Mouse (Mus musculus) ovary, adult 18-20 months (tissue): ENCODE measurements around the gene Gm45021.
"Not testable (repeated sequence)": the region's sequence is repeated elsewhere in the genome, so short reads cannot be mapped to it uniquely, and the experiment has no call there.

Experiments used
- DNase-seq: peaks from one replicate; pipeline ENCODE4 v3.0.0; 2022; ENCODE audit warnings: low spot score, mixed read lengths

Gene Gm45021

DNA sequence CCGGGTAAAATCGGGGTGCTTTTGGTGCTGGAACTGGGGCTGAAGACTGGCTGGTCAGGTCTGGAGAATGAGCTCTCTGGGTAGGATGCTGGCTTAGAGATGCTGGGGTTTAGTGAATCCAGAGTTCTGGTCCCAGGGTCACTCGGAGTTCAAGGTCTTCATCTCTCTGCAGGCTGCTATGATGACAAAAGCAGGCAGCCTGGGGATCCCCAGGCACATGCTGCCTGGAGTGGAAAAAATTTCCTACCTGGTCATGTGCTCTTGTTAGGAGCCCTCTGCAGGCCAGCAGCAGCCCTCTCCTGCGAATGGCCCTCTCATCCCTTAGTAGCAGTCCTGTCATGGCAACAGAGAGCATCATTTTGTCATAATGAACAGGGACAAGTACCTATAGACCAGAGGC lies 24.1 kb downstream of the Gm45021 start:
- DNase-seq, result no peak

DNA sequence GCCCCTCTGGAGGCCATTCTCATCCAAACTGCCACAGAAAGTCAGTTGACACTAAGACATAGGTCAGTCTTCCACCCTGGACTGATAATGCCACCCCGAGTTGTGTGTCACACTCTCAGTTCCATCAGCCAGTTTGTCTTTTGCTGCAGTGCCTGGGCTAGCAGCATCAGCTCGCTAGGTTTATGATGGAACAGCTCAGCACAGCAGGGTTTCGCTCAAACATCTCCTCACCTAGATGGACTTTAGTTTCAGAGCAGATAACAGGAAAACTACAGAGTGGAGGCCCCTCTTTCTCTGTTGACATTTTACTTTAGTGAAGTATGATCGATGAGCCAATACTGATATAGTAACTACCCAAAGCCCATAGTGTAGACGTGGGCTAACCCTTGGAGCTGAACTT lies 25.3 kb downstream of the Gm45021 start:
- no peak for DNase-seq

DNA sequence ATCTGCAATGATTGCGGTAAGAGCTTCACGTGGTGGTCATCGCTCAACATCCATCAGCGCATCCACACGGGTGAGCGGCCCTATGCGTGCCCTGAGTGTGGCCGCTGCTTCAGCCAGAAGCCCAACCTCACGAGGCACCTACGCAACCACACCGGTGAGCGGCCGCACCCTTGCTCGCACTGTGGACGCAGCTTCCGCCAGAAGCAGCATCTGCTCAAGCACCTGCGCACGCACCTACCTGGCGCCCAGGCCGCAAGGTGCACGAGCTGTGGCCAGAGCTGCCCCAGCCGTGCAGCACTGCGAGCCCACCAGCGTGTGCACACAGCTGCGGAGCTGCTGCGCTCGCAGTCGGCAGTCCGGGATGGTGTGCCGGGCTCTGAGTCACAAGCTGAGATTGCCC lies 30.6 kb downstream of the Gm45021 start:
- DNase-seq, result no peak

DNA sequence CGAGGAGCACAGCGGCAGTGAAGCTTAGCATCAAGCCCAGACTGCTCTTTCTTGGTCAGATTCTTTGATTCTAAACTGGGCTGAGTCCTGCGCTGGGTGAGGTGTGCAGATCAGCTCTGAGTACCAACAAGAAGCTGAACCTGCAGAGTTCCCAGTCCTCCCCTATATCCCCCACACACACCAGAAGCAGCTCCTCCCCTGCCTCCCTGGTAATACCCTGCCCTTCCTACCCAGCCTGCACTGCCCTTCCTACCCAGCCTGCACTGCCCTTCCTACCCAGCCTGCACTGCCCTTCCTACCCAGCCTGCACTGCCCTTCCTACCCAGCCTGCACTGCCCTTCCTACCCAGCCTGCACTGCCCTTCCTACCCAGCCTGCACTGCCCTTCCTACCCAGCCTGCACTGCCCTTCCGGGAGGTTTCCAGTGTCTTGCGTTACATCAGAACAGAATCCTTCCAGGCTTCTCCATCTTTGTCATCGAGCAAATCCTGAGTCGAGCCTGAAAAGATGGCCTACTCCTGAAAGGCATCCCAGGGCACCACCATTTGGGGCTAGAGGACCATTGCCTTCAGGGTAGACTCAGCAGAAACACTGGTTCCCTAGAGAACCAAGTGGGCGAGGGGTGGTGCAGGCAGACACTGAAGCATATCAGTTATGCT lies 32.9 kb downstream of the Gm45021 start:
- DNase-seq, result not testable (repeated sequence)

DNA sequence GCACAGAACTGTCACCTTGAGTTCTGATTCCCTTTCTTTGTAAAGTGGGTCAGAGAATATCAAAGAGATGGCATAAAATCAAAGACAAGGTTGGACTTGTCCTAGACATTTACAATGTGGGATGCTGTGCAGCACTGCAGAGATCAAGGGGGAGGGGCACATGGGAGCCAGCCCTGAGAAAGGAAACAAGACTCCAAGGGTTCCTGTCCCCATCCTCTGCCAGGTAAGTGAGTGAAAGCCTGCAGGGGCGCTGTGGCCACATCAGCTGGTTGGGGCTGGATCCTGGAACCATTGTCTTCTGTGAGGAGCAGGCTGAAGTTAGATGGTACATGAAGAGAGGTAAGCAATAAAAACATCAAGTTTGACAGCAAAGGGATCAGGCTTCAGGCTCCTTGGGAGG lies 34.0 kb downstream of the Gm45021 start:
- DNase-seq, result no peak

DNA sequence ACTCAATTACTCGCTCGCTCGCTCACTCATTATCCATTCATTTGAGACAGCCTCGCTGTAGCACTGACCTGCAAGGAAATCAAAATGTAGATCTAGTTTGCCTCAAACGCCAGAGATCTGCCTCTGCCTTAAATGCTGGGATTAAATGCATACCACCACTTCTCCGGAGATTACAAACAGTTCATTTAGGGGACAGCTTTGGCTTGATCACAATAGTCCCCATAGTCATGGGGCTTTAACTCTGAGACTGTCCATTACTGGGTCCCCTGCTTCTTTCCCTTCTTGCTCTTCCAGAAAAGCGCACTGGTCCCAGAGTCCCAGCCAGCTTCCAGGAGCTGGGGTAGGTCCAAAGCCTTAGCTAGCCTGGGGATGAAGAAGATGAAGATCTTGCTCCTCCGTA lies 37.1 kb downstream of the Gm45021 start, which contains the start of gene AI854703:
Gene AI854703, plus strand, starts transcription at position 301 of the 400 bp plus-strand sequence.
- no peak for DNase-seq

DNA sequence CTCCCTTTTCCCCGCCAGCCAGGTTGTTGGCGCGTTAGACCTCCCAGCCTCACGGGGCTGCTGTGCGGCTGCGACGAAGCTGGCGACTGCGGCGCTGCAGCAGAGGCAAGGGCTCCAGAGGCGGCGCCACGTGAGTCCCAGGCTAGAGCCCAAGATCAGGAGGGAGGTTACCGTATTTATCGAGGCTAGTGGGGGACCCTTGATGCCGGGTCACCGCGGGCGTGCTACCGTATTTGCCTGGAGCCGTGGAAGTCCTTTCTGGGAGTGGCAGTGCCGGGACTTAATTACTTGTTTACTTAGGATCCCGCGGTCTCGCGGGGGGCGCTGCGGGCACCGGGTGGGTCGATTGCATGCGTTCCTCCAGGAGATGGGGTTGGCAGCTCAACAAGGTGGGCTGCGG lies 37.6 kb downstream of the Gm45021 start:
- DNase-seq, result peak; percentile 40

- DNase-seq, result no peak
Measured at GRCm38 (mm10) chr6:48627511-48627924, 38.1 kb downstream of the Gm45021 start.

DNA sequence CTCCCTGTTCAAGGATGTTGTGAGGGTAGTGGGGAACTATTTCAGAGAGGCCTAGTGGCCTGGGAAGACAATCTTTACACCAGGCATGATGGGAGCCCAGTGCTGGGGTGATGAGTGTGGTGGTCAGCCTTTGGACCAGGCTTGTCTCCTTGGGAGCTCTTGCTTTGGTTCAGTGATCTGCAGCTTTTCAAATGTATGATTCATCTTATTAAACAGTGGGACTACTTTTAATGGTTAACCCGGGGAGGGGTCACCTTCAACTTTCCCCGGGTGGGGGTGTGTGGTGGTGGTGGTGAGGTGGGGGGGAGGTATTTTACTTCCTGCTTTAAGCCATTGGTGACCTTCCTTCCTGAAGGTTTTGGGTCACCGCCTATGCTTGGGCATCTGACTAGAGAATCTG lies 39.0 kb downstream of the Gm45021 start:
- DNase-seq, result no peak

GRCm38 (mm10) chr6:48628808-48629660 lies 39.6 kb downstream of the Gm45021 start:
- no peak for DNase-seq

DNA sequence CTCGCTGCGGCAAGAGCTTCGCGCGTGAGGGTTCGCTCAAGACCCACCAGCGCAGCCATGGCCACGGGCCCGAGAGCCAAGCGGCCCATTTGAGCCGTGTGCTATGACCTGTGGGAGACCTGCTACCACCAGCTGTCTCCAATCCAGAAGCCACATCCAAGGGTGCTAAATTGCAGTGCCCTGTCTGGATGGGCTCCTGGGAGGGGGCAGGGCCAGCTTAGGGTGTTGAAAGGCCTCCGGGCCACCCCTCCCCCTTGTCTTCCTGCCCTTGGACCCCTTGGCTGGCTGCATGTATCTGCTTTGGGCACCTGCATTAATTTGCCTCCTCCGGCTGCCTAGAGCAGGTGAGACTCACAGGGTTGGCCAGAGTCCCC lies 40.2 kb downstream of the Gm45021 start:
- no peak for DNase-seq

DNA sequence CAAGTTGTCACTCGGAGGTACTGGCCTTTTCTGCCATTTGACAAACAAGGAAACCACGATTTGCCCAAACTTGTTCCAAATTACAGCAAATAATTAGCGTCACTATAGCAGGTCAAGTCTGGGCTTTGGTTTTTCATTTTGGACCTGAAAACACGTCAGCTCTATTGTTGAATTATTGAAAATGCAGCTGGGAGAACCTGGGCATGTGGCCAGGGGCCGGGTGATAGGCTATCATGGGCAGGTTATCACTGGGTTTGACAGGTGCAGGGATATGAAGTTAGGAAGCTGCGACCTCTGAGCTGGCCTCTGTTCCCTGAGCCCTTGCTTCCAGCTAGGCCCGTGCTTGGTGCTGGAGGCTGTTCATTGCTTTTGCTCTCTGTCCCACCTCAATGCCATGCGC lies 41.4 kb downstream of the Gm45021 start:
- DNase-seq, result no peak

DNA sequence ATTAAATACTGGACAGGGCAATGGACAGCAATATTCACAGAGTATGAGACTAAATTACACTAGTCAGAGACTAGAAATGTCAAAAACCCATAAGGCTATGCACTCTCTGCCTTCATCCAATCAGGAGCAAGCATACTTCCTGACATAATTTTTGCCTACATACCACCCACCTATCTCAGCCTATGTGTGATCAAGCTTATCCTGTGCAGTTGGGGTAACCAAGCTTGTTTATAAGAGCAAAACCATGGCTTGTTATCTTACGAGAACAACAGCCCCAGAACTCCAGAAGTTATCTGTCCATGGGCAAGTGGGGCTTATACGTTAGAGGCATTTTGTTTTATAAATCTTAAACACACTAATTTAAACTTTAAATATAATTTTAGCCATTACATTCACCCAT lies 45.7 kb downstream of the Gm45021 start:
- DNase-seq, result no peak

DNA sequence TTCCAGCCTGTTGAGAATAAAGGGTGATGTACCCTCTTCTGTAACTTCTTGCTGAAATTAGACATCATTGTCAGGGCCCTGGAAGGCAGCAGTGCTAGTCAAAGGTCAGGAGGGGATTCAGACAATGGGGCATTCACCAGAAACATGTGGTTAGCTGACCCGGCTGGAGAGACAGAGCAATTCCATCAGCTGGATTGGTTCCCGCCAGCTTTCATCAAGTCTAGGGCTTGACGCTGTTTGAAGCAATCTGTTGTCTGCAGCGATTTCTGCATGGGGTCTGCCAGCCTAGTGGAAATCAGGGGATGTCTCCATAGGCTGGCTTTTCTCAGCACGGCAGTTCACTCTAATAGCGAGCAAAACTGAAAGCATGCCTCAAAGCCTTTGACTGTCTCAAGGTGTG lies 47.1 kb downstream of the Gm45021 start:
- no peak for DNase-seq

DNA sequence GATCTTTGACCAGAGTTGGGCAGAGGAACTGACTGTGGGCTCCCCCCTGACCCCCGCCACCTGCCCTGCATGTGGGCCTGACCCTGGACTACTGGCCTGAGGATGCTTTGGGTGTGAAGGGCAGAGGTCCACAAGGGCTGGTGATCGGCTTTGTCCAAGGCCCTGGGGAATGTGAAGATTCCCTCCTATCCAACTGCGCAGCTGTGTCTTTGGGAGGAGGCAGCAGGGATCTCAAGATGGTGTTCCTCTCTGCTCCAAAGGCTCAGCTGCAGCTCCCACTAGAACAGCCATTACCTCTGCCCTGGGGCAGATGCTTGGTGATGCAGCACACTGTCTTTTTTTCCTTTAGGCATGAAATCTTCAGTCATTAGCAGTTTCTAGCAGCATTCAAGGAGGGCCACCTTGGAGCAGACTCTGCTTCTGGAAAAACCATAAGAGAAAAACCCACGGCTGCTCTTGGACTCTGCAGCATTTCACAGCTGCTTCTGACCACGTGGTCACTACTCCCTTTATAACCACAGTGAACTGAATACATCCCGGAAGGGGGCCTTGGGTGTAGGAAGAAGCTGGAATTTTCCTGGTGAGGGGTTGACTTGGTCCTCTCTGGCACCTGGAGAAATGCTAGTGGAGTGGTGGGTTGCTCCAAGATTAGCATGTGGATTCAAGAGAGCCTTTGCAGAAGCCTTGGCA lies 48.5 kb downstream of the Gm45021 start:
- DNase-seq, result no peak

DNA sequence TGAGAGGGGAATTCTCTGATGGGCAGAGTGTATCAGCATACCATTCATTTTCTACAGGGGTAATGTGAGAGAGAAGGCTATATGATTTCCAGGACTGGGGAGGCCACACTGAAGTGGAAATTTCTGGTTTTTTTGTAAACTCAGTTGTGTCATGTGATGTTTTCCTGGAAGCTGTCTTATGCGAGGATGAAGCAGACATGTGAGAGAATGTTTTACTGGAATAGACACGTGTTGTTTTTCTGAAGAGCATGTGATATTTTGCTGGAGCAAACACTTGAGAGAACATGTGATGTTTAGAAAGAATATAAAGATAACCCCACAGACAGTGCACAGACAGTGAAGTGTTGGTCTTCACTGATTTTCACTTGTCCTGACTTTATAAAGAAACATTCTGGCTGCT lies 49.1 kb downstream of the Gm45021 start:
- DNase-seq, result no peak

GRCm38 (mm10) chr6:48641391-48641790 lies 52.0 kb downstream of the Gm45021 start:
- no peak for DNase-seq

GRCm38 (mm10) chr6:48642764-48643292 lies 53.4 kb downstream of the Gm45021 start:
- no peak for DNase-seq

- DNase-seq, result peak; percentile 41
Measured at GRCm38 (mm10) chr6:48645660-48646308, 56.4 kb downstream of the Gm45021 start.

DNA sequence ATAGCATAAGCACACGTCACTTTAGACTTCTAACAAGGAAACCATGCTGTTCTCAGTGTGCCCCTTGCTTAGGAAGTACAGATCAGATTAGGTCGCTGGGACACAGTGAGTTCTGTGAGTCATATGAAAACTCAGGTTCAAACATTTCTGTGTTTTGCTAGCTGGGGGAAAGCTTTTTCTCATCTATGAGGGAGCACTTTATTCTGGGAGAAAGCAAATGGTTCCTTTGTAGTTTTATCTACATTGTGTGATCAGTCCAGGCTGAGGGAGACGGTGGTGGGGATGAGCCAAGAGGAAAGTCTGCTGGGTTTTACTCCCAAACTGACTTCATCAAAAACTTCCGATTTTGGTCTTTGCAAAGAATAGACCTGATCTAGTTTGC lies 56.9 kb downstream of the Gm45021 start:
- DNase-seq, result no peak

DNA sequence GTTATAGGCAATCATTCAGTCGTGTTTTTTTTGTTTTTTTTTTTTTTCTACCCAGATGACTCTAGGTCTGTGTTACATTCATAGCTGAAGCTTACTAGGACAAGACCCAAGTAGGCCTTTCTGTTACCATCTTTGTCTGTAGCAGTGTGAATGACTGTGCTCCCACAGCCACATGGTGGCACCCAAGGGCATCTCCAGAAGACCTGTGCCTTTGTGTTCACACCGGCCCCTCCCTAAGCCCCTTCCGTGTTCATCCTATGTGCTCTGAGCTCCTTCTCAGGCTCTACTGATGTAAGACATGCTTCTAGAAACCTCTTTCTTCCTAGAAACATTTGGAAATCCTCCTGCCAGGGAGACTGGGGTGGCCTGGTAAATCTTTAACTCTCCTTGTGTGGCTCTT lies 57.6 kb downstream of the Gm45021 start, which contains the start of gene Gimap8:
Gene Gimap8, plus strand, starts transcription at position 240 of the 400 bp plus-strand sequence.
- DNase-seq, result no peak

DNA sequence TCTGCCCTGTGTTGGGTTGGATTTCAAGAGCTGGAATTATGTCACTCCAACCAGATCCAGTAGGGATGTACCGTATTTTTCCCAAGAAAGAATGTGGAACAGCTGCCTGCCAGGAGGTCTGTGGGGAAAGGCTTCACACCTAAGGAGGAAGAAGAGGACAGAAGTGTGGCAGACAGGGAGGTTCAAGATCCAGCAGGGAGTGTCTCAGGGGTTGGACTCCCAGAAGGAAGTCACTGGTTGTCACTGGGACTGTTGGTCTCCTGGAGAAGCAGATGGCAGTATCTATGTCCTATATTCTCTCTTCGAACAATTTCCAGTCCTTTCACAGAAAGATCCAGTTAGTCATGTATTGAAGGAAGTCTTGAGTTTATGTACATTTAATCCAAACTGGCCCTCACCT lies 58.2 kb downstream of the Gm45021 start:
- no peak for DNase-seq
